Mouse (Mus musculus): Measurements from ENCODE around the gene Muc5ac.
"Not testable (repeated sequence)": the region's sequence is repeated elsewhere in the genome, so short reads cannot be mapped to it uniquely, and the experiment has no call there.

The Muc5ac gene

DNA sequence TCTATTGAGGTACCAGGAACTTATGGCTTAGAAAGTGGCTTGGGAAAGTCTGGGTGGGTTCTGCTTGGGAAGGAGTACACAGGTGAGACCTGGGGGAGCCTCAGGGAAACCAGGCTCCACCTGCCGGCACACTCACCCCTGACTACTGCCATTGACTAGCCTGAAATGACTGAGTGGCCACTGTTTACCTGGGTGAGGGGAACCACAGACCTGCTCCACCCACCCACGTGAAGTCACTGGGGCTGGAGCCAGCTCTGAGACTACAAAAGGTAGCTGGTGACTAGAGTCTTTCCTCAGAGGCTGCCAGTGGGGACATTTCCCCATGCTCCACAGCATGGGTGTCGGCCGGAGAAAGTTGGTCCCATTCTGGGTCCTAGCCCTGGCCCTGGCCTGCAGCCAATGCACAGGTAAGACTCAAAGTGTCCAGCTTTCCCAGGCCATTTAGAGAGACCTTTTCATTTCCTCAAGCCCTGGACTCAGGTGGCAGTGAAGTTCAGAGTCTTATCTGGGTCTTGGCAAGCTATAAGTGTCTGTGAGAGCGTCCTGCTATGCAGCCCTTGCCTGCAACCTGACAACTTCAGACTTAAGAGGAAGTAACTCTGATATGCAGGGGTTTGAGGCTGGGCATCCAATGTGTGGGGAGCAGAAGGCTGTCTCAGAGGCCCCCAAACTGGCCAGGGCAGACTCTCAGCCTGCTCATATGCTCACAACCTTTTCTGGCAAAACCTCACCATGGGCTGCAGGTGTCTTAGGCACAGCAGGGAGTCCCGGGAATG is at the start of gene Muc5ac:
Gene Muc5ac (plus strand): TSS at position 296 of the 776 bp plus-strand sequence.
- DNase-seq: no peak

DNA sequence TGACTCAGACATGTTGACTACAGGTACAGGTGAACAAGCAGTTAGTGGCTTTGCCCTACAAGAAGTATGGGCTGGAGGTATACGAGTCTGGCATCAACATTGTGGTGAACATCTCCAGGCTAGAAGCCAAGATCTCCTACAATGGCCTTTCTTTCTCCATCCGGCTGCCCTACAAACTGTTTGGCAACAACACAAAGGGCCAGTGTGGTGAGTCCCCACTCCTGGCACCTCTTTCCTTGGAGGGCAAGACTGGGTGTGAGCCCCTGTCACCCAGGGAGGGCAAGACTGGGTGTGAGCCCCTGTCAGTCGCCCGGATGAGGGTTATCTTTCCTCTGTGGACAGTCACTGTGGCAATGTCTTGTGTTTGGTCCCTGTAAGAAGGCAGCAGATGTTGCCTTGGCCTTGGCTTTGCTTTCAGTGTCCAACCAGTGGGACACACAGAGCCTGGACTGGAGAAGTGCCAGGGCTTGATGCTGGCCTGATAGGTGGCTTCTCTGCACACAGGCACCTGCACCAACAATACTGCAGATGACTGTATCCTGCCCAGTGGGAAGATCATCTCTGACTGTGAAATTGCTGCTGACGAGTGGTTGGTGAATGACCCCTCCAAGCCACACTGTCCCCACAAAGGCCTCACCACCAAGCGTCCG is 41.2 kb upstream of the Muc5ac start:
- DNase-seq: no peak

DNA sequence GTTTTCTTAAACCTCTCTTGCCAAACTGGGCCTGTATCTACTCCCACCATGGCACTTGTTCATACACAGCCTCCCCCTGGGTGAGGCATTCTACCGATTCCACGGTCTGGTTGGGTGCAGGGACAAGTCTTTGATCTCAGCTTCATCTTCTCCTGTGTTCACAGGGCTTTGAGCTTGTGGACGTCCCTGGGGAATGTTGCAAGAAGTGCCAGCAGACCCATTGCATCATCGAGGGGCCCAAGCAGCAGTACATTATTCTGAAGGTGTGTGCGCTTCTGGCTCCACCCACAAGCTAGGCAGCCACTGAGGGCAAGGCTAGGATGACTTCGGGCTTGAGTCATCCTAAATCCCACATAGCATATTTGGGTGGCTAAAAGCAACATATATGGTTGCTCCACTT is 36.3 kb upstream of the Muc5ac start:
- no peak for DNase-seq

DNA sequence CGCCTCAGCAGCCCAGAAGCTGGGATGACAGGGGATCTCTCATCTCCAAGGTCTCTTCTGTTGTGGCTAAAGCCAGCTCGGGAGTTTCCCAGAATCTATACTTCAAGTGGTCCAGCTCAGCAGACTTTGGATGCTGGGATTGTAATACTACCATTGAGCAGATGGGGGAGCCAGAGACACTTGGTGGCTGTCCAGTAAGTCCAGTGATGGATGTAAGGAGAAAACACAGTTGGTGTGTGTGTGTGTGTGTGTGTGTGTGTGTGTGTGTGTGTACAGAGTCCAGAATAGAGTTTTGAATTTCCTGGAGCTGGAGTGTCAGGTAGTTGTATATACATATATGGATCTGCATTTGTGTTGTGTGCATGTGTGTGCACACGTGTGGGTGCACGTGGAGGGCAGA is 32.9 kb upstream of the Muc5ac start:
- DNase-seq: peak; percentile 73

DNA sequence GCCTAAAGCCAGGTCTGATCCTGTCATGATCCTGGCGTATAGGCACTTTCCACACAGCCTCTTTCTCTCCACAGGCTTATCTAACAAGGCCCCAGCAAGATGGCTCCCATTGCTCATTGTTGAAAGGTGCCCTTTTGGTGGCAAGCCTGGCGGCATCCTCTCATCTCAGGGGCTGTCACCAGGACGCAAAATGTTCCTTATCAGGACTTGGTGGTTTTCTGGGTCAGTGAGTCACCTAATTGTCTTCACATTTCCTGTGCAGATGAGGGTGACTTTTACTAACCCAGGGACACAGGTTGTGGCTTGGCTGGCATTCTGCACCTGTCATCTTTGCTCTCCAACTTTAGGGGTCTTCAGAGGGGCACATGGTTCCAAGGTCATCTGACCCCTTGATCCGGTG is 30.5 kb upstream of the Muc5ac start:
- DNase-seq: no peak

DNA sequence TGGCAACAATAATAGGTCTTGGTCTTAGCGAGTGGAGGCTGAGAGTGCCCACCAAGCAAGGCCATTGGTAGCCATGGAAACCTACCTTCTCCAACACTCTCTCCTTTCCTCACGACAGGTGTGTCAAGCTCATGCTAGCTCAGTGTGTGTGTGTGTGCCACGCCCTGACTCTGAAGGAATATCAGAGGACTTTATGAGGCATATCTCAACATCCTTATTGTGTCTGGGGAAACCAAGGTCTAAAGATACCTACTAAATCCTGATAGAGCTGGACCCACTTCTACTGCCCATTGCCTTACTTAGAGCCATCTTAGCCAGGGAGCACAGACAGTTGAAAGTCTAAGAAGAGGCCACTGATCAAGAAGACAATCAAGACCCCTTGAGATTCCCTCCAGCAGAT is 18.3 kb upstream of the Muc5ac start:
- DNase-seq: no peak

DNA sequence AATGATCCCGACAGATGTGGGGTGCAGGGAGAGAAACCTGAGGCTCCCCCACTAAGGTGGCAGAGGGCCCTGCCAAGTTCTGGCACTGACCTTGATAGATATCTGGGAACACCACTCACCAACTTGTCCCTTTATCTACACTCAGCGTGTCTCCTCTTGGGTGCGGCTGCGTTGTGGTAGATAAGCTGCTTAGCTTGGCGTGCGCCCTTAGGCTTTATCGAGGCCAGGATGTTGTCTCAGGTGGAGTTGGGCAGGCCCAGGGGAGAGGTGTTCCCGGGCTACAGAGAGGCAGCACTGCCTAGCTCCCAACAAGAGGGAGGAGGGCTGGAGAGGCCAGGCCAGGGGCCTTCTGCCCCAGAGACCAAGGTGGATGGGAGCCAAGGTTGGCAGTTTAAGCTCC is 17.8 kb upstream of the Muc5ac start:
- DNase-seq: no peak

DNA sequence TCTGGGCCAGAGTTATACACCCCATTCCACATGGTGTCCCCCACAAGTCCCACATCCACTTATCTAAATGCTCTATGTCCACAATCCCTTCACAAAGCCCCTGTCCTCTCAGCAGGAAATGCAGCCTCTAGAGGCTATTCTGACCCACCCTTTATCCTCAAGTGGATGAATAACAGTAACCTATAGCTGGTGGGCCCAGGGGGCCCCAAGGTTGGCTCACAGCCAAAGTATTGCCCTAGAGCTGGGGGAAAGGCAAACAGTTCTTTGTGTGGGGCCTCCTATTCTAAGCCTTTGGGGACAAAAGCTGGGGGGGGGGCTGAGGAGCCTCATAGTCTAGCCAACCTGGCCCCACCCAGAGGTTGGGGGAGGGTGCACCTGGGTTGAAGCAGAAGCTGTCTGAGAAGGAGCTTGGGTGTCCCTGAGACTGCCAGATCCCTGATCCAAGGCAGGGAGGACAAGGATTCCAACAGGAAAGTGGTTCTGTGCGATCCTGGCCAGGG is 16.7 kb upstream of the Muc5ac start:
- no peak for DNase-seq

DNA sequence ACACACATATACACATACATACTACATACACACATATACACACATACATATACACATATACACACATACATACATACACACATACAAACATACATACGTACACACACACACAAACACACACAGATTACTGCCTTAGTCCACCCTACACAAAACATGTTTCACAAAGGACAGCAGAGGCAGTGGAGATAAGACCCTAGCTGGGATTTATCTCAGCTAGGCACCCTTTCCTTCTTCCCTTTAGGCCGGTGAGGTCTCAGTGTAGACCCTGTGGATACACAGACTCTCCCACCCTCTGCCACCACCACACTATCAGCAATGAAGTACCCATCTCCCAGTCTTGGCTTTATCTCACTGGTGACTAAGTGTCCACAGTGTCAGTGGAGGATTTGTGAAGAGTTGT is 13.9 kb upstream of the Muc5ac start:
- DNase-seq: no peak

DNA sequence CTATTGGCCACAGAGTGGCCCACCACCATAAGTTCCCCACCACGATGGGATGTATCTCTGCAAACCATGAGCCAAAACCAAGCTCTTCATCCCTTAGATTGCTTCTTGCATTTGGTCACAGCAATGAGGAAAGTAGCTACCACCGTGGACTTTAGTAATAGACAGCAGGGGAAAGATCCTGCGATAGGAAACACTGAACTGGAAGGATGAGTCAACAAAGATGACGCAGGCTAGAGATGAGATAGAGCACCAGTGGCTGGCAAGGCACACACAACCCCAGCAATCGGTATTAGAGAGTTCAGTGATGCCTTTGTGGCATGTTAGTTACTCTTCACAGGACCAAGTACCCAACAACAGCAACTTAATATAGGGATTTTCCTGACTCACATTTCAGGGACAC is 12.6 kb upstream of the Muc5ac start:
- no peak for DNase-seq

DNA sequence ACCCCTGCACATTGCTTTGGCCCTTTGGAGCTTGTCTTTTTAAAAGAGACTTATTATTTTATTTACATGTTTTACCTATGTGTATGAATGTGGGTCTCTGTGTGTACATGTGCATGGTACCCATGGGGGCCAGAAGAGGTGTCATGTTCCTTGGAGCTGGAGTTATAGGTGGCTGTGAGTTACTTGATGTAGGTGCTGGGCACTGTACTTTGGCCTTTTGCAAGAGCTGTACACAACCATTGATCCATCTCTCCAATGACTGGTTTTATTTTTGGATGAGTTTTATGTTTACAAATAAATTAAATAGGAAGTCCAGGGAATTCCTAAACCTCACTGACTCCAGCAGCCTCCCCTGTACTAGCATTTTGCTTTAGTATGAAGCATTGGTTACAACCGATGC is 5.5 kb downstream of the Muc5ac start:
- no peak for DNase-seq

DNA sequence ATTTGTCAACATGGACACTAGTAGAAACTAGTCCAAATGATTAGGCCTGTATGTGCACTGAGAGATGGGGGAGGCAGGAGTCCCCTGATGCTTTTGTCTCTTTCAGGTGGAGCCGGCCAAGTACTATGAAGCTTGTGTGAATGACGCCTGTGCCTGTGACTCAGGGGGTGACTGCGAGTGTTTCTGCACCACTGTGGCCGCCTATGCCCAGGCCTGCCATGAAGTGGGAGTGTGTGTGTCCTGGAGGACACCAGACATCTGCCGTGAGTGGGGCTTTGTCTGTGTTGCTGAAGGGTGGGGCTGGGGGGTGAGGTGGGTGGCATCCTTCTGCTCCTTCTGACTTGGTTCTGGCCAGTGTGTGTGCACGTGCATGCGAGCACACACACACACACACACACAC is 14.4 kb downstream of the Muc5ac start:
- no peak for DNase-seq

DNA sequence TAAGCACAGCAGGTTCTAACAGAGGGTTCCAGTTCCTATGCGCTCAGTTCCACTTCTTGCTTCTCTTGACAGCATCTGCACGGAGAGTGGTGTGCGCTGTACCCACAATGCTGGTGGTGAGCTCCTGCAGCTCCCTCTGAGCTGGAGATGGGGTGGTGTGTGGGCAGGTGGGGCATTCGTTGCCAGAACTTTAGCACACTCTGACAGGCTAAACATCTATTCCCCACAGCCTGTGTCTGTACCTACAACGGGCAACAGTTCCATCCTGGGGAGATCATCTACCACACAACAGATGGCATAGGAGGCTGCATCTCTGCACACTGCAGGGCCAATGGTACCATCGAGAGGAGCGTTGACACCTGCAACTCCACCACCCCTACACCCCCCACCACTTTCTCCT is 16.6 kb downstream of the Muc5ac start:
- DNase-seq: no peak

DNA sequence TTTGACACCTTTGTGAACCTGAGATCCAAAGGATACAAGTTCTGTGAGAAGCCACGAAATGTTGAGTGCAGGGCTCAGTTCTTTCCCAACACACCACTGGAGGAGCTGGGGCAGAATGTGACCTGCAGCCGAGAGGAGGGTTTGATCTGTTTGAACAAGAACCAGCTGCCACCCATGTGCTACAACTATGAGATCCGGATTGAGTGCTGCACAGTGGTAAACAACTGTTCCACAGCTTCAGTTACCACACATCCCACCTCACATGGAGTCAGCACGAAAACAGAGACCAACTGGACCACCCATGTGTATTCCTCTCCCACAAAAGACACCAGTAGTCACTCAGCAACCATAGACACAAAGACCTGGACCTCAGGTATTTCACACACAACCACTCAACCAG is 19.1 kb downstream of the Muc5ac start:
- not testable (repeated sequence) for DNase-seq

DNA sequence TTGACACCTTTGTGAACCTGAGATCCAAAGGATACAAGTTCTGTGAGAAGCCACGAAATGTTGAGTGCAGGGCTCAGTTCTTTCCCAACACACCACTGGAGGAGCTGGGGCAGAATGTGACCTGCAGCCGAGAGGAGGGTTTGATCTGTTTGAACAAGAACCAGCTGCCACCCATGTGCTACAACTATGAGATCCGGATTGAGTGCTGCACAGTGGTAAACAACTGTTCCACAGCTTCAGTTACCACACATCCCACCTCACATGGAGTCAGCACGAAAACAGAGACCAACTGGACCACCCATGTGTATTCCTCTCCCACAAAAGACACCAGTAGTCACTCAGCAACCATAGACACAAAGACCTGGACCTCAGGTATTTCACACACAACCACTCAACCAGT is 21.2 kb downstream of the Muc5ac start:
- DNase-seq: not testable (repeated sequence)

DNA sequence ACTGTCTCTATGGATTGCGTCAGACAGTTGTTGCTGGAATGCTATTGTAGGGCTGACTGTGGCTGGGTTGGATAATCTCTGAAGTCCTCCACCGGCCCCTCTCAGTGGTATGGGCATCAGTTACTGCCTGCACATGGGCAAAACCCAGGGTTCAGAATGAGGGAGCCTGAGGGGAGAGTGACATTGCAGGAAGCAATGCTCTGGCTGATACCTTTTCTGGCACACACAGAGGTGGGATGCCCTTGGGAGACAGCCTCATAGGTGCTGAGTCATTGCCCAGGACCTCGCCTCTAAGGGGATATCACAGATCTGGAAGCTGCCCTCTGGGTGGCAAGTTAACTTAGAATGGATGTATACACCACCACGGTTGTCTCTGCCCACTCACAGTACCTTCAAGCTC is 24.5 kb downstream of the Muc5ac start:
- no peak for DNase-seq

DNA sequence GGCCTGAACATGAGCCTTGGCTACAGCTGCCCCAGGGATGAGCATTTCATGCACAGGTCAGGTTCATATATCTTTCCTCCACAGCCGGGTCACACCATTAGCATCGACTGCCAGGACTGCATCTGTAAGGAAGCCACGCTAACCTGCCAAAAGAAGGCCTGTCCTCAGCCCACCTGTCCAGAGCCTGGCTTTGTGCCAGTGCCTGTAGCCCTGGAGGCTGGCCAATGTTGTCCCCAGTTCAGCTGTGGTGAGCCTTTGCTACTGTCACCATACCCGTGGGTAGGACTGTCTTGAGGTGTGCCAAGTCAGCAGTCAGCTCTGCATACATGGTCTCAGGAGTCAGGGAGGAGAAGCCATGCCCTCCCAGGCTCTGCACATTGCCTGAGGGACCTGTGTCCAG is 26.6 kb downstream of the Muc5ac start:
- DNase-seq: peak; percentile 22

DNA sequence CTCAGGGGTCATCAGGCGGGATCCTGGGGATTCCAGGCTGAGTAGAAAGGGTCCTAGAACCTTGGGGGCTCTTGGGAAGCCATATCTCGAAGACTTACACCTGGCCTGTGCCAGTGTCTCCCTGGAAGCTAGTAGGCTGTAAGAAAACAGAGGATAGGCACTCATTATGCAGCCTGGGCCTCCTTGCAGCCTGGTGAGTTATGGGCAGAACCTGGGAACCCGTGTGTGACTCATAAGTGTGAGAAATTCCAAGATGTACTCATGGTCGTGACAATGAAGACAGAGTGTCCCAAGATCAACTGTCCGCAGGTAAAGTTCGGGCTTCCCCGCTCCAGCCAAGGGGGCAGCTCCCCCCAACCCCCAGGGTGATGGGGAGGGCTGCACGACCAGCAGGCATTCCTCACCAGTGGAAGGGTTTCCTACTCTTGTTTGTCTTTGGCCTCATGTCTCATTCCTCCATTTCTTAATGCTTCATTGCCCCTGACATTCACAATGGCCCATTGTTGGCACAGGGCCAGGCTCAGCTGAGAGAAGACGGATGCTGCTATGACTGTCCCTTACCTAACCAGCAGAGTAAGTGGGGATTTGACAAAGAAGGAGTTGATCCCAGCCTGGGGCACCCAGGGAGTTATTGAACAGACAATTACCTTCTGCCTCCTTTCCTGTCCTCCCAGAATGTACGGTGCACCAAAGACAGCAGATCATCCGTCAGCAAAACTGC is 28.7 kb downstream of the Muc5ac start:
- peak; percentile 56 for DNase-seq

DNA sequence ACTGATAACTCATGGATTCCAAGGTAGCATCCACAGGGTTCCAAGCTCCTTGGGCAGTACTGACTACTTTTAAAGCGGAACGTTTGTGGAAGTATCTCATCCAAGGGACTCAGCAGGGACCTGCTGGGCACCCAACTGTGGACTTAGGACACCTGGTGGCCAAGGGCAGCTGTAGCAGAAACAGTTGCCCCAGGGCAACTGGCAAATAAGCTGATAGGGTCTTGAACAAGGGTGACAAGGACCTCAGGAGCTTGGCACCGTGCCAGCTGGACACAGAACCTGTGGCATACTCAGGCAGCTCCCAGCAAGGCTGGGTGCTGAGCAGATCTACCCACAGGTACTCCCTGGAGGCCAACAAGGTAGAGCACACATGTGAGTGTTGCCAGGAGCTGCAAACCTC is 29.5 kb downstream of the Muc5ac start:
- peak; percentile 13 for DNase-seq

DNA sequence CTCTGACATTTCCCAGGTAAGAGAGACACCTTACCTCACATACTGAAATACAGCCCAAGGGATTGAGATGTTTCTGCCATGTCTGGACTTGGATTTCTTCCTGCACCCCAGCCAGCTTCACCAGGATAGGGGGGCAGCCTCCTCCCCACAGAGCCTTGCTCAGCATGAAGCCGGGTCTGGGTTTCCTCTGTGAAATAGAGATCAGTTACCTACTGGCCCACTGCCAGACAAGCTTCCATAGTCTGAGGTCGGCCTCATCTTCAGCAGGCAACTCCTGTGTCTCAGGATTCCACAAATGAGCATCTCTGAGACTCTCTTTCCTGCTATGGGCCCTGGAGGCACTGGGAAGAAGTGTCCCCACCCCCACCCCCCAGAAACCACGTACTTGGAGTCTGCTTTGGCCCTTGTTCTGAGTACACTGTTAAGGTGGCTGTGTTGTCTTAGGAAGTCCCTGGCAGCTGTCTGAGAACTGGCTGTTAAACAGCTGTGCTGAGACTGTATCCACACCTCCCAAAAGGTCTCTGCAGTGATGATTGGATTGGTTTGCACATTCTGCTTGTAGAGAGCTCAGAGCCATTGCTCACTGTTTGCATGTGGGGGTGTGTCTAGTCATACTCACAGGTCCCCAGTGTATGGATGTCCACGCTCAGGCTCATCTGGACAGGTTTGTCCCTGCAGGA is 34.0 kb downstream of the Muc5ac start:
- no peak for DNase-seq

DNA sequence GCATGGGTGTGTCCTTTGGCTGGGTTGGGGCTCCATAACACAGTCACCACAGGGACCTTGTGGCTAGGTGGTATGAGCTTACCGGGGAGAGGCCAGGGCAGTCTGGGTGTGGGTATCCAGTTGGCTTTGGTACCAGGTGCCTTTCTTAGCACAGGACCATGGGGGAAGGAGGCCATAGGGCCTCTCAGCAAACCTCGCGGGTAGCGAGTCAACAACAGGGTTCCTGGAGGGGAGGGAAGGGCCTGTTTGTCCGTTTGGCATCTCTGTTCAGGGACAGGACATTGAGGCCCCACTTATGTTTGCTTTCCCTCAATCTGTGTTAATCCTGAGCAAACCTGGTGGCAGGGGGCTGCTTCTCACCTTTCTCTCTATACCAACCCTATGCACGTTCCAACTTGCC is 34.9 kb downstream of the Muc5ac start:
- DNase-seq: no peak

DNA sequence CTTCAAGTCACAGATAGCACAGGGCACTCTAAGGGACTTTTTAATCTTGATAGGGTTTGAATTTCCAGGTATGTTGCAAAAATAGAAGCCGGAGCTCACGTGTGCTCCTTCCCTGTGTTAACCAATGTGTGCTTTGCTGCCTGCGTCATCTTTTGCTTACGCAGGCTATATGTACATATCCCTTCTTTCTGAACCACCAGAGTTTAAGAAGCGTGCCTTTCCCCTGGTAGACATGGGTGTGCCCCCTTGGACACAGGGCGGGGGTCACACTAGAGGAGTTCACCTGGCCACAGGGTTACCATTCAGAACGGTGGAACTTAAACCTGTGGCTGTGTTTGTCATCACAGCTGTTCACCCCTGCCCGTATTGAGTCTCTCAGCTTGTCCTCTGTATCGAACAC is 35.6 kb downstream of the Muc5ac start:
- no peak for DNase-seq

DNA sequence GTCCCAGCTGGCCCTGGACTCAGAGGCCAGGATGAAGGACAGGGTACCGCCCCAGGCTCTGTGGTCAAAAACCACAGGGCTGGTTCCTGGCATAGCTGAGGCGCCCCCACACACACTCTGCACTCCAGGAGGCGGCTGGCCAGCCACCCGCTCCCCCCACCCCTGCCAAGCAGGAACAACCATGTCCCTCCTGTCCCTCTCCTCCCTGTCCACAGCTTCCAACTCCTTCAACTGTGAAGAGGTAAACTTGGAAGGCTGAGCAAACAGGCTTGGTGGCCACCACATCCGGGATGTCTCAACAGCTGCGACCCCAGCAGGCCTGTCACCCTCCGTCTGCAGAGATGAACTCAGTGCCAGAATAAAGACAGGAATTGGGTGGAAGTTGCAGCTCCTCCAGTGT is 47.2 kb downstream of the Muc5ac start:
- no peak for DNase-seq

All from kidney, postnatal 14 days (tissue).